Mouse (Mus musculus): ENCODE measurements around the gene Gm3336. TPM values are rescaled to one million over a fixed set of nuclear protein-coding genes. Genes with fewer than 3 reads are reported as not detected.

The Gm3336 gene
- polyA plus RNA-seq, 1 experiment, result 0.92 TPM

DNA sequence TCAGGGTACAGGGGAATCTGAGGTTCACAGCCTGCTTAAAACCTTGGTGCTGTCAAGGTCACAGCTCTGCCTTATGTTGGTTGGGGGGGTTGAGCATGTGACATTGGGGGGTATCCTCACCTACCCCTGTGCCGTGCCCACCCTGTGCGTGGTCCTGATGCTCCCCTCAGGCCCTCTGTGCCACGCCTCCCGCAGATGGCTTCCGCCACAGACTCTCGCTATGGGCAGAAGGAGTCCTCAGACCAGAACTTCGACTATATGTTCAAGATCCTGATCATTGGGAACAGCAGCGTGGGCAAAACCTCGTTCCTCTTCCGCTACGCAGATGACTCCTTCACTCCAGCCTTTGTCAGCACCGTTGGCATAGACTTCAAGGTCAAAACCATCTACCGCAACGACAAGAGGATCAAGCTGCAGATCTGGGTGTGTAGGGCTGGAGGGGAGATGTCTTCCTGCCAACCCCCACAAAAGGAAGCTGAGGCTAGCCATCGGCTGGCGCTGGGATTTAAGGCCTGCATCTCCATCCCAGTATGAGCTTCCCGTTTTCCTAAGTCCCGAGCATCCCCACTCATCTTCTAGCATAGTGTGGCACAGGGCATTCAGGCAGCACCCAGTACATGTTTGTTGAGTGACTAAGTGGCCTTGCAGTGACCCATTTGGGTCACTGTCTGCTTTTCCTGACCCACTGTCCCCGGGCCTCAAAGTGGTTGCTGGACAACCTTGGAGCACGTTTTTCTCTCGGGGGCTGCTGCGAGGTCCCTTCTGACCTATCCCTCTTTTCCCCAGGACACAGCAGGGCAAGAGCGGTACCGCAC, 37.5 kb downstream of the Gm3336 start:
- WGBS, result 87% methylated on average over 24 of the region's 24 CpGs
- TF ChIP-seq CTCF (IDR thresholded peaks at IDR 0.05; ENCODE audit: extremely low read depth, insufficient read depth, insufficient read length, insufficient replicate concordance) (no peak), POLR2A (IDR thresholded peaks at IDR 0.05; ENCODE audit: low read depth, low read length) (no peak)
- H3K36me3 ChIP-seq (ENCODE audit: control insufficient read depth, insufficient read depth, low read length), result peaks cover 5% of the 10 kb centered on the region; the same call in 1 of the 2 replicates
- H3K4me1 ChIP-seq (ENCODE audit: control insufficient read depth, insufficient read depth, insufficient read length), result peaks cover 21% of the 10 kb centered on the region
- no peak overlapping the region for H3K4me3 ChIP-seq (ENCODE audit: extremely low read depth, insufficient read depth, insufficient read length)
- no peak overlapping the region for H3K27ac ChIP-seq (ENCODE audit: insufficient read depth, low read length)
- peak in 1 of 2 experiments; percentile 4 for DNase-seq (ENCODE audit: low read depth in 1 of 2, low spot score in 2 of 2)
- no peaks in the 10 kb centered on the region for H3K27me3 ChIP-seq (ENCODE audit: control insufficient read depth, insufficient read depth, low read length)

DNA sequence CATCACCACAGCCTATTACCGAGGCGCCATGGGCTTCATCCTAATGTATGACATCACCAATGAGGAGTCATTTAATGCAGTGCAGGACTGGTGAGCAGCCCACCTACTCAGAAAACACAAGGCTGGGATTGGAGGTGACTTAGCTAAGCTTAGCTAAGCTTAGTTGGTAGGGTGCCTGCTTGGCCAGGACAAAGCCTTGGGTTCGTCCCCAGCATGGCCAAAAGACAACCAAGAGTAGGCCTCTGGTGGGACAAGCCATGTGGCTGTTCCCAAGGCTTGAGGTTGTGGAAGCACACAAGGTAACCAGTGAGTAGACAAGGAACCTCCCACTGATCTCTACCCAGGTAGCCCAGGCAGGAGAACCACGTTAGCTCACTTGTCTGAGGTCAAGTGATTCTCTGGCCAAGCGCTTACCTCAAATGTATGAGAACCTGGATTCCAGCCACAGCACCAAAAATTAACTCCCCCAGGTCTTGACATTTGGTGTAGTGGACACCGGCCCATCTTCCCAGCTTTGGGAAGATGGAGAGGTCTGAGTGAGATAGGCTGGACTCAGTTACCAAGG, 38.2 kb downstream of the Gm3336 start:
- Histone ChIP-seq H3K4me3 (ENCODE audit: extremely low read depth, insufficient read depth, insufficient read length) (no peak overlapping the region), H3K27ac (ENCODE audit: insufficient read depth, low read length) (no peak overlapping the region), H3K36me3 (ENCODE audit: control insufficient read depth, insufficient read depth, low read length) (peaks cover 5% of the 10 kb centered on the region; the same call in 1 of the 2 replicates), H3K4me1 (ENCODE audit: control insufficient read depth, insufficient read depth, insufficient read length) (peaks cover 21% of the 10 kb centered on the region), H3K27me3 (ENCODE audit: control insufficient read depth, insufficient read depth, low read length) (no peaks in the 10 kb centered on the region)
- DNase-seq (ENCODE audit: low read depth in 1 of 2, low spot score in 2 of 2), result peak in 1 of 2 experiments; percentile 1
- WGBS, result 95% methylated on average over 6 of the region's 6 CpGs
- TF ChIP-seq CTCF (IDR thresholded peaks at IDR 0.05; ENCODE audit: extremely low read depth, insufficient read depth, insufficient read length, insufficient replicate concordance), result no peak
- TF ChIP-seq POLR2A (IDR thresholded peaks at IDR 0.05; ENCODE audit: low read depth, low read length), result no peak

DNA sequence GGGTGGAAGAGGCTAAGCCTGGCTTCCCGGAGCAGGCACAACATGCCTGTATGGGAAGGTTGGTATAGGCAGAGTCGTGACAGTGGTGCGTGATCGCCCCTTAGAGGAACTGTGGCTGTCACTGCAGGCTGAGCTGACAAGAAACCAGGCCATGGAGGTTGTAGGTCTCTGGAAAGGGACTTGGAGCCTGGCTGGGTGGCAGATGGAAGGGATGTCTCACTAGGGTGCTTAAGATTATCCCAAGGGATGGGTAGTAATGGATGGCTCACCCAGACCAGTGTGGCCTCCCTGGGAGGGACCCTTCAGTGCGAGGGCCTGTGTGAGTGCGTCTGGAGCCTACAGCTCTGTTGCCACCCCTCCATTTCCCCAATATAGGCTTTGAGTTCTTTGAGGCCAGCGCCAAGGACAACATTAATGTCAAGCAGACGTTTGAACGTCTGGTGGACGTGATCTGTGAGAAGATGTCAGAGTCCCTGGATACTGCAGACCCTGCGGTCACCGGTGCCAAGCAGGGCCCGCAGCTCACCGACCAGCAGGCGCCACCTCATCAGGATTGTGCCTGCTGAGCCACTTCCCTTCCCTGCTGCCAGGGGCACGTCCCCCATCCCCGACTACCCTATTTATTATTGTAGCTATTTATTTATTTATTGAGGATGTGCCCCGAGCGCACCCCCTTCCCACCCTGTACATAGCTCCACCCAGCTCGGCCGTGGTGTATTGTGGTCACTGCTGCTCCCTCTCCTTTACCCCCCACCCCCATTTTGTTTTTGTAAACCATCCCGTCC, 39.4 kb downstream of the Gm3336 start:
- Histone ChIP-seq H3K4me3 (ENCODE audit: extremely low read depth, insufficient read depth, insufficient read length) (no peak overlapping the region), H3K27ac (ENCODE audit: insufficient read depth, low read length) (no peak overlapping the region), H3K36me3 (ENCODE audit: control insufficient read depth, insufficient read depth, low read length) (peaks cover 5% of the 10 kb centered on the region; the same call in 1 of the 2 replicates), H3K4me1 (ENCODE audit: control insufficient read depth, insufficient read depth, insufficient read length) (peaks cover 20% of the 10 kb centered on the region), H3K27me3 (ENCODE audit: control insufficient read depth, insufficient read depth, low read length) (no peaks in the 10 kb centered on the region)
- DNase-seq (ENCODE audit: low read depth in 1 of 2, low spot score in 2 of 2), result peak in 1 of 2 experiments; percentile 20
- TF ChIP-seq POLR2A (IDR thresholded peaks at IDR 0.05; ENCODE audit: low read depth, low read length) (no peak), CTCF (IDR thresholded peaks at IDR 0.05; ENCODE audit: extremely low read depth, insufficient read depth, insufficient read length, insufficient replicate concordance) (peak; percentile 54; the same call in 1 of the 2 replicates)
- WGBS, result 87% methylated on average over 22 of the region's 22 CpGs

DNA sequence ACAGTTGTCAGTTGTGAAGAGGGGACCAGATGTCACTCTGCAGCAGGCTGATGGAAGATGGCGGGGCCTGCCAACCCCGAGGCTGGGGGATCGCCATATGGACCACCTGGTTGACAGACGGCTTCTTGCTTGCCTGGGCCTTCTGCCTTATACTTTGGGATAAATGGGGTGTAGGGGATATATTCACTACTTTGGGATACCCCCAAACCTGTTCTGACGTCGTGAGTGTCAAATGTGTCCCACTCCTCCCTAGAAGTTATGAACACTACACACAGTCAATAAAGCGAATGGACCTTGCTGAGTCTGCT, 39.9 kb downstream of the Gm3336 start:
- no peaks in the 10 kb centered on the region for H3K27me3 ChIP-seq (ENCODE audit: control insufficient read depth, insufficient read depth, low read length)
- H3K4me1 ChIP-seq (ENCODE audit: control insufficient read depth, insufficient read depth, insufficient read length), result peaks cover 15% of the 10 kb centered on the region
- TF ChIP-seq CTCF (IDR thresholded peaks at IDR 0.05; ENCODE audit: extremely low read depth, insufficient read depth, insufficient read length, insufficient replicate concordance) (no peak), POLR2A (IDR thresholded peaks at IDR 0.05; ENCODE audit: low read depth, low read length) (no peak)
- H3K36me3 ChIP-seq (ENCODE audit: control insufficient read depth, insufficient read depth, low read length), result peaks cover 8% of the 10 kb centered on the region
- H3K4me3 ChIP-seq (ENCODE audit: extremely low read depth, insufficient read depth, insufficient read length), result no peak overlapping the region
- no peak overlapping the region for H3K27ac ChIP-seq (ENCODE audit: insufficient read depth, low read length)
- DNase-seq (ENCODE audit: low read depth in 1 of 2, low spot score in 2 of 2), result peak in 1 of 2 experiments; percentile 2
- WGBS, result 92% methylated on average over 7 of the region's 7 CpGs

DNA sequence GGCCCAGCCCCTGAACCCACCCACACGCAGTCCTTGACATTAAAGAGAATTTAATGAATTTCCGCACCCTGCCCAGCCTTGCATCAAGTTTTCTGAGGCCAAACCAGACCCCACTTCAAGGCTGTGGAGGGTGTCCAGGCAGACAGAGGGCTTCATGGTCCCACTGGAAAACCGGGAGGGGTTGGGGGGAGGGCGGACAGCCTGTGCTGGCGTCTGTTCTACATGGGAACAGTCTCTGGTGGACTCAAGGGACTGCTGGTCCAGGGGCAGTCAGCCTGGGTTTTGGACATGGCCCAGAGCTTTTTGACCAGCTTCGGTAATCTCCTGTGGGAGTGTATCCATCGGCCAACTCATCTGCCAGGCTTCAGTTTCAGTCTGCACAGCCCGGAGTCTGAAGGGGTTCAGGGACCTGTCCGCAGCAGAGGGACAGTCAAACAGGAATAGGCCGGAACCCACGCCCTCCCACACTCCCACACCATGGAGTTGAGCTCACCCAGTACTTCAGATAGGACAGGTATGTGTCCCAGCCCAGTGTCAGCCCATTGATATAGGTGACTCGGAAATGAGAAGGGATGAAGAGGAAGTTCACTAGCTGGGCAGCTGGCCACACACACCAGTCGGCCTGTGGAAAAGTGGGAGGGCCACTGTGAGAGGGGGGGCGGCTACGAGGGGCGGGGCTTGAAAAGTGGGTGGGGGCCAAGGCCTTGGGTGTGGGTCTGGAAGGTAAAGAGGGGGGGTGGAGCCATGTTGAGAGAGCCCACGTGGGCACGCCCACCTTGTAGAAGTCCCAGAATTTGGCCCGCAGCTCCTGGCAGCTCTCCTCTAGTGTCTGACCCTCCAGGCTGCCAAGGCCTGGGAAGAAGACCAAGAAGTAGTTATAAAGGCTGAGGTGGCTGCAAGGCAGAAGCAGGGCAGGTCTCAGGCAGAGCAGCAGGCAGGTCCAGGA, 40.5 kb downstream of the Gm3336 start:
- DNase-seq (ENCODE audit: low read depth in 1 of 2, low spot score in 2 of 2), result no peak
- Histone ChIP-seq H3K27ac (ENCODE audit: insufficient read depth, low read length) (no peak overlapping the region), H3K4me1 (ENCODE audit: control insufficient read depth, insufficient read depth, insufficient read length) (peaks cover 14% of the 10 kb centered on the region), H3K27me3 (ENCODE audit: control insufficient read depth, insufficient read depth, low read length) (no peaks in the 10 kb centered on the region), H3K4me3 (ENCODE audit: extremely low read depth, insufficient read depth, insufficient read length) (no peak overlapping the region), H3K36me3 (ENCODE audit: control insufficient read depth, insufficient read depth, low read length) (peaks cover 11% of the 10 kb centered on the region)
- WGBS, result 84% methylated on average over 19 of the region's 19 CpGs
- TF ChIP-seq CTCF (IDR thresholded peaks at IDR 0.05; ENCODE audit: extremely low read depth, insufficient read depth, insufficient read length, insufficient replicate concordance) (no peak), POLR2A (IDR thresholded peaks at IDR 0.05; ENCODE audit: low read depth, low read length) (no peak)

DNA sequence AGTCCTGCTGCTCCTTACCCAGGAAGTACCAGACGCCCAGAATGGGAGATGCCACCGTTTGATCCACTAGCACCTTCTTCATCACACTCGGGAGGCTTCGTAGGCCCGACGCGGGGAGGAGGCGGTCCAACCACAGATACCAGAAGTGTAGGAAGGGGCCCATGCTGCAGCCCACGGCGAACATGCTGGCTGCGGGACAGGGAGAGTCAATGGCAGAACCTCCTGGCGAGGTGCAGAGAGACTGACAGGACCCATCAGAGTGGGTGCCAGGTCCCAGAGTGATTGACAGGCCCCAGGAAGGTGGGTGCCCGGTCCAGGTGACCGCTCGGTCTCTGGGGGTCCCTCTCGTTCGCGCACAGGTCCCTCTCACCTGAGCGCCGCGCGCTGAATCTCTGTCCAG, 42.0 kb downstream of the Gm3336 start:
- Histone ChIP-seq H3K4me1 (ENCODE audit: control insufficient read depth, insufficient read depth, insufficient read length) (peaks cover 16% of the 10 kb centered on the region; the same call in 1 of the 2 replicates), H3K27ac (ENCODE audit: insufficient read depth, low read length) (peak overlapping the region; percentile 61), H3K4me3 (ENCODE audit: extremely low read depth, insufficient read depth, insufficient read length) (peak overlapping the region; percentile 72), H3K27me3 (ENCODE audit: control insufficient read depth, insufficient read depth, low read length) (no peaks in the 10 kb centered on the region), H3K36me3 (ENCODE audit: control insufficient read depth, insufficient read depth, low read length) (peaks cover 17% of the 10 kb centered on the region)
- DNase-seq (ENCODE audit: low read depth in 1 of 2, low spot score in 2 of 2), result no peak
- WGBS, result 2% methylated on average over 22 of the region's 22 CpGs
- TF ChIP-seq POLR2A (IDR thresholded peaks at IDR 0.05; ENCODE audit: low read depth, low read length) (no peak), CTCF (IDR thresholded peaks at IDR 0.05; ENCODE audit: extremely low read depth, insufficient read depth, insufficient read length, insufficient replicate concordance) (no peak)
